ENCODE assay signal across 23 mouse cellular contexts in genomic region chr17:65169981-65170617, GRCm38 (mm10).
A peak's percentile ranks its signal among the peaks of the same experiment; 100 is the strongest.
DNase-seq lines count a peak whose midpoint lies in the region; ATAC-seq and TF ChIP-seq lines count a peak whose summit lies in the region.
"Had no signal": no experiment of that assay in that cellular context is flagged by ENCODE, and none has a peak within 500 bp of the region (broad histone marks: within the 10 kb centered on the region; RNA-seq: fewer than 3 reads in every experiment).

No protein-coding gene starts in this region.

- H3K4me3 ChIP-seq in forebrain, embryonic 15.5 days = no peak overlapping the region
- H3K4me3 ChIP-seq in forebrain, embryonic 10.5 days = no peak overlapping the region
- H3K4me3 ChIP-seq in hindbrain, embryonic 14.5 days (replicated peaks; ENCODE audit: low read length) = no peak overlapping the region
- no peak overlapping the region for H3K4me3 ChIP-seq in hindbrain, postnatal 0 days (ENCODE audit: low read length)
- no peak overlapping the region for H3K4me3 ChIP-seq in neural tube, embryonic 14.5 days (ENCODE audit: low read depth, low read length)
- H3K4me3 ChIP-seq in neural tube, embryonic 15.5 days (replicated peaks) = no peak overlapping the region
- H3K4me3 ChIP-seq: embryonic facial prominence, embryonic 10.5 days; embryonic facial prominence, embryonic 15.5 days; intestine, embryonic 15.5 days; limb, embryonic 13.5 days; lung, embryonic 15.5 days had no signal

- H3K27ac ChIP-seq in forebrain, embryonic 15.5 days (replicated peaks) = peak overlapping the region; percentile 77
- H3K27ac ChIP-seq in forebrain, embryonic 10.5 days = no peak overlapping the region
- peak overlapping the region; percentile 51; the same call in 1 of the 2 replicates for H3K27ac ChIP-seq in hindbrain, embryonic 14.5 days
- H3K27ac ChIP-seq in hindbrain, postnatal 0 days = no peak overlapping the region
- H3K27ac ChIP-seq in neural tube, embryonic 14.5 days (ENCODE audit: low read depth, low read length) = no peak overlapping the region
- H3K27ac ChIP-seq in neural tube, embryonic 15.5 days (replicated peaks) = no peak overlapping the region
- H3K27ac ChIP-seq: embryonic facial prominence, embryonic 10.5 days; embryonic facial prominence, embryonic 15.5 days; intestine, embryonic 15.5 days; limb, embryonic 13.5 days; lung, embryonic 15.5 days; stomach, postnatal 0 days had no signal

- DNase-seq in forebrain, embryonic 10.5 days (ENCODE audit: extremely low spot score, low spot score) = no peak
- peak; percentile 48 for DNase-seq in hindbrain, embryonic 14.5 days (ENCODE audit: low spot score)
- no peak for DNase-seq in hindbrain, postnatal 0 days (ENCODE audit: low spot score)
- DNase-seq: adrenal gland, adult 8-10 months; cerebellum, adult 8-10 months; heart, postnatal 4 days; kidney, adult 8-10 months; kidney, postnatal 10 days; thymus, adult 2 months; thymus, postnatal 4 days had no signal

- H3K4me2 ChIP-seq in forebrain, embryonic 15.5 days (replicated peaks) = no peak overlapping the region
- H3K4me2 ChIP-seq in hindbrain, embryonic 14.5 days (replicated peaks) = no peak overlapping the region
- H3K4me2 ChIP-seq in hindbrain, postnatal 0 days (ENCODE audit: low read depth, low read length) = no peak overlapping the region
- no peak overlapping the region for H3K4me2 ChIP-seq in neural tube, embryonic 14.5 days (ENCODE audit: low read depth, low read length)
- H3K4me2 ChIP-seq in neural tube, embryonic 15.5 days = no peak overlapping the region
- H3K4me2 ChIP-seq: embryonic facial prominence, embryonic 15.5 days; heart, embryonic 11.5 days; intestine, embryonic 15.5 days; limb, embryonic 13.5 days; liver, embryonic 11.5 days; lung, embryonic 15.5 days had no signal

- H3K9me3 ChIP-seq in forebrain, embryonic 15.5 days = no peaks in the 10 kb centered on the region
- no peaks in the 10 kb centered on the region; the same call in 1 of the 2 replicates for H3K9me3 ChIP-seq in forebrain, embryonic 10.5 days
- no peaks in the 10 kb centered on the region for H3K9me3 ChIP-seq in hindbrain, embryonic 14.5 days (ENCODE audit: control insufficient read depth, low read length)
- H3K9me3 ChIP-seq in hindbrain, postnatal 0 days (ENCODE audit: low read length) = no peaks in the 10 kb centered on the region
- no peaks in the 10 kb centered on the region for H3K9me3 ChIP-seq in neural tube, embryonic 14.5 days (ENCODE audit: control insufficient read depth, low read length)
- H3K9me3 ChIP-seq in neural tube, embryonic 15.5 days (replicated peaks) = no peaks in the 10 kb centered on the region
- H3K9me3 ChIP-seq: embryonic facial prominence, embryonic 10.5 days; embryonic facial prominence, embryonic 15.5 days; intestine, embryonic 15.5 days; limb, embryonic 13.5 days; lung, embryonic 15.5 days had no signal

- H3K36me3 ChIP-seq in forebrain, embryonic 15.5 days = no peaks in the 10 kb centered on the region
- no peaks in the 10 kb centered on the region for H3K36me3 ChIP-seq in forebrain, embryonic 10.5 days (replicated peaks)
- H3K36me3 ChIP-seq in hindbrain, embryonic 14.5 days (replicated peaks; ENCODE audit: control insufficient read depth, insufficient read depth) = no peaks in the 10 kb centered on the region
- no peaks in the 10 kb centered on the region for H3K36me3 ChIP-seq in hindbrain, postnatal 0 days (ENCODE audit: insufficient read depth, low read length)
- no peaks in the 10 kb centered on the region for H3K36me3 ChIP-seq in neural tube, embryonic 14.5 days (ENCODE audit: control insufficient read depth, insufficient read depth, low read length)
- no peaks in the 10 kb centered on the region for H3K36me3 ChIP-seq in neural tube, embryonic 15.5 days
- H3K36me3 ChIP-seq: embryonic facial prominence, embryonic 10.5 days; embryonic facial prominence, embryonic 15.5 days; G1E; intestine, embryonic 15.5 days; limb, embryonic 13.5 days; lung, embryonic 15.5 days had no signal

- H3K27me3 ChIP-seq in forebrain, embryonic 15.5 days = no peaks in the 10 kb centered on the region
- no peaks in the 10 kb centered on the region for H3K27me3 ChIP-seq in forebrain, embryonic 10.5 days (ENCODE audit: poor library complexity, severe bottlenecking)
- no peaks in the 10 kb centered on the region for H3K27me3 ChIP-seq in hindbrain, embryonic 14.5 days (ENCODE audit: control insufficient read depth, insufficient read depth, low read length)
- H3K27me3 ChIP-seq in hindbrain, postnatal 0 days (ENCODE audit: insufficient read depth, low read length) = no peaks in the 10 kb centered on the region
- no peaks in the 10 kb centered on the region for H3K27me3 ChIP-seq in neural tube, embryonic 14.5 days (ENCODE audit: control insufficient read depth, insufficient read depth, low read length)
- no peaks in the 10 kb centered on the region for H3K27me3 ChIP-seq in neural tube, embryonic 15.5 days (replicated peaks)
- H3K27me3 ChIP-seq: embryonic facial prominence, embryonic 15.5 days; intestine, embryonic 15.5 days; limb, embryonic 13.5 days; lung, embryonic 15.5 days had no signal

- peaks cover 7% of the 10 kb centered on the region; the same call in 1 of the 2 replicates for H3K4me1 ChIP-seq in forebrain, embryonic 15.5 days
- no peaks in the 10 kb centered on the region for H3K4me1 ChIP-seq in forebrain, embryonic 10.5 days
- no peaks in the 10 kb centered on the region for H3K4me1 ChIP-seq in hindbrain, embryonic 14.5 days (replicated peaks; ENCODE audit: control insufficient read depth, insufficient read depth, low read length)
- no peaks in the 10 kb centered on the region for H3K4me1 ChIP-seq in hindbrain, postnatal 0 days (ENCODE audit: insufficient read depth, low read length)
- no peaks in the 10 kb centered on the region for H3K4me1 ChIP-seq in neural tube, embryonic 14.5 days (ENCODE audit: control insufficient read depth, insufficient read depth, low read length)
- H3K4me1 ChIP-seq in neural tube, embryonic 15.5 days = no peaks in the 10 kb centered on the region
- H3K4me1 ChIP-seq: embryonic facial prominence, embryonic 10.5 days; embryonic facial prominence, embryonic 15.5 days; intestine, embryonic 15.5 days; limb, embryonic 13.5 days; lung, embryonic 15.5 days had no signal

- ATAC-seq in forebrain, embryonic 15.5 days (replicated peaks) = peak; percentile 57; the same call in 1 of the 2 replicates
- ATAC-seq in hindbrain, embryonic 14.5 days (ENCODE audit: low FRiP score) = no peak
- no peak for ATAC-seq in hindbrain, postnatal 0 days
- peak; percentile 38; the same call in 1 of the 2 replicates for ATAC-seq in neural tube, embryonic 14.5 days (ENCODE audit: low read depth)
- no peak for ATAC-seq in neural tube, embryonic 15.5 days (ENCODE audit: low FRiP score)
- no peak for ATAC-seq in megakaryocyte, adult 5-6 weeks (ENCODE audit: poor library complexity, severe bottlenecking)
- ATAC-seq: intestine, embryonic 15.5 days had no signal

- 46% methylated on average over 4 of the region's 4 CpGs for WGBS in forebrain, embryonic 15.5 days
- 87% methylated on average over 4 of the region's 4 CpGs for WGBS in forebrain, embryonic 10.5 days
- 62% methylated on average over 4 of the region's 4 CpGs for WGBS in hindbrain, embryonic 14.5 days
- WGBS in hindbrain, postnatal 0 days = 64% methylated on average over 4 of the region's 4 CpGs
- WGBS in neural tube, embryonic 14.5 days = 51% methylated on average over 4 of the region's 4 CpGs
- 56% methylated on average over 4 of the region's 4 CpGs for WGBS in neural tube, embryonic 15.5 days

- no peak for TF ChIP-seq CTCF in hindbrain, postnatal 0 days (IDR thresholded peaks at IDR 0.05; ENCODE audit: low read depth)

- no peak overlapping the region for H3K9ac ChIP-seq in forebrain, embryonic 15.5 days (replicated peaks)
- H3K9ac ChIP-seq in hindbrain, embryonic 14.5 days = no peak overlapping the region
- no peak overlapping the region for H3K9ac ChIP-seq in hindbrain, postnatal 0 days (replicated peaks; ENCODE audit: low read length)
- no peak overlapping the region for H3K9ac ChIP-seq in neural tube, embryonic 14.5 days (replicated peaks; ENCODE audit: low read depth, low read length)
- H3K9ac ChIP-seq in neural tube, embryonic 15.5 days (replicated peaks) = no peak overlapping the region
- H3K9ac ChIP-seq: embryonic facial prominence, embryonic 15.5 days; intestine, embryonic 15.5 days; limb, embryonic 13.5 days; lung, embryonic 15.5 days had no signal

Comparison
In these comparisons a context has a peak if more than half of its experiments do, and no peak if none do; other contexts are left out.
1. ATAC-seq: peak in forebrain, embryonic 15.5 days (single experiment) and neural tube, embryonic 14.5 days (single experiment); none in hindbrain, embryonic 14.5 days (single experiment), hindbrain, postnatal 0 days (single experiment), neural tube, embryonic 15.5 days (single experiment) and megakaryocyte, adult 5-6 weeks (single experiment).
2. H3K27ac ChIP-seq: peak in forebrain, embryonic 15.5 days (single experiment) and hindbrain, embryonic 14.5 days (single experiment); none in forebrain, embryonic 10.5 days (single experiment), hindbrain, postnatal 0 days (single experiment), neural tube, embryonic 14.5 days (single experiment) and neural tube, embryonic 15.5 days (single experiment).